12 mouse cellular contexts compared by ENCODE assay signal in the genomic region with DNA sequence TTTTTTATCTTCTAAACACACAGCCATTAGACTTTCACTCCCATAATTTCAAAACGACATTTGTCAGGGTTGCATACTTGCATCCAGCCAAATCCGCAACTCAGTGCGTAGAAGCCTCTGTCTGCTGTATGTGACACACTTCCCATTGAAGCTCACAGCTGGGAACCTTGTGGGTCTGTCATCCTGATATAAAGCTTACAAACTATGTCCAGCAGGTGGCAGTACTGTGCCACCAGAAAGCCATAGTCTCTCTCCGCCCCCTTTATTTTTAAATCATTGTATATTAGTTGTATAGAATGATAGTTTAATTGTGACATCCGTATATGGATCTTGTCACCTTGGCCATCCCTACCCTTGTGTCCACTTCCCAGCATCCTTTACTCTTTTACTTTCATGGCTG.
A peak's percentile ranks its signal among the peaks of the same experiment; 100 is the strongest.
DNase-seq lines count a peak whose midpoint lies in the region; ATAC-seq and TF ChIP-seq lines count a peak whose summit lies in the region.
"Had no signal": no experiment of that assay in that cellular context is flagged by ENCODE, and none has a peak within 500 bp of the region (broad histone marks: within the 10 kb centered on the region; RNA-seq: fewer than 3 reads in every experiment).

No protein-coding gene starts in this region.

- 65% methylated on average over 5 of the region's 5 CpGs for WGBS in stomach, postnatal 0 days

- H3K27ac ChIP-seq in gastrocnemius, adult 2 months: no peak overlapping the region
- no peak overlapping the region for H3K27ac ChIP-seq in stomach, postnatal 0 days (replicated peaks)
- H3K27ac ChIP-seq: neural tube, embryonic 12.5 days had no signal

- no peaks in the 10 kb centered on the region for H3K9me3 ChIP-seq in stomach, postnatal 0 days (ENCODE audit: control insufficient read depth, low read length)
- H3K9me3 ChIP-seq: neural tube, embryonic 12.5 days had no signal

- ATAC-seq in stomach, postnatal 0 days (ENCODE audit: low FRiP score, low TSS enrichment): no peak
- no peak for ATAC-seq in monocyte, adult 5-6 weeks (replicated peaks; ENCODE audit: insufficient number of reproducible peaks, low FRiP score, low TSS enrichment, poor library complexity, severe bottlenecking)
- ATAC-seq in activated CD4-positive, CD25-positive, alpha-beta regulatory T cell, adult 4 months: no peak
- ATAC-seq: intestine, embryonic 16.5 days had no signal

- intact Hi-C loops in gastrocnemius, adult 2 months (cut with DNase I): no loop called here

- H3K4me3 ChIP-seq in gastrocnemius, adult 2 months: no peak overlapping the region
- H3K4me3 ChIP-seq in stomach, postnatal 0 days (ENCODE audit: low read depth, low read length): no peak overlapping the region
- H3K4me3 ChIP-seq: neural tube, embryonic 12.5 days had no signal

- no peaks in the 10 kb centered on the region for H3K36me3 ChIP-seq in stomach, postnatal 0 days (ENCODE audit: control insufficient read depth, insufficient read depth, low read length)
- H3K36me3 ChIP-seq: neural tube, embryonic 12.5 days had no signal

- no peak for DNase-seq in gastrocnemius, adult 2 months
- DNase-seq in gastrocnemius, postnatal 10 days: no peak
- DNase-seq in lung, postnatal 10 days: peak; percentile 2
- no peak for DNase-seq in lung, postnatal 4 days
- peak; percentile 18 for DNase-seq in adipocyte (ENCODE audit: low spot score)
- no peak for DNase-seq in stomach, postnatal 0 days (ENCODE audit: low spot score)
- DNase-seq: cerebellum, adult 8-10 months; gastrocnemius, postnatal 14 days had no signal

- TF ChIP-seq CTCF in gastrocnemius, adult 2 months (IDR thresholded peaks at IDR 0.05): peak; percentile 20; the same call in 1 of the 2 replicates
- peak; percentile 45 for TF ChIP-seq CTCF in stomach, postnatal 0 days (IDR thresholded peaks at IDR 0.05; ENCODE audit: low read depth)

- no peak for TF ChIP-seq EP300 in stomach, postnatal 0 days (optimal IDR thresholded peaks at IDR 0.05)

- no peaks in the 10 kb centered on the region for H3K27me3 ChIP-seq in stomach, postnatal 0 days (ENCODE audit: control insufficient read depth, insufficient read depth, low read length)
- H3K27me3 ChIP-seq: neural tube, embryonic 12.5 days had no signal

- no peak overlapping the region for H3K9ac ChIP-seq in stomach, postnatal 0 days (ENCODE audit: low read length)
- H3K9ac ChIP-seq: neural tube, embryonic 12.5 days had no signal

- no peaks in the 10 kb centered on the region for H3K4me1 ChIP-seq in stomach, postnatal 0 days (replicated peaks; ENCODE audit: control insufficient read depth, insufficient read depth)
- H3K4me1 ChIP-seq: neural tube, embryonic 12.5 days had no signal

- H3K4me2 ChIP-seq in stomach, postnatal 0 days (replicated peaks; ENCODE audit: low read depth): no peak overlapping the region
- H3K4me2 ChIP-seq: neural tube, embryonic 12.5 days had no signal

Comparison
In these comparisons a context has a peak if more than half of its experiments do, and no peak if none do; other contexts are left out.
1. DNase-seq: peak in lung, postnatal 10 days (single experiment) and adipocyte (single experiment); none in gastrocnemius, adult 2 months (single experiment), gastrocnemius, postnatal 10 days (single experiment), lung, postnatal 4 days (0 of 2) and stomach, postnatal 0 days (single experiment).